ENCODE assay signal across 8 mouse cellular contexts in genomic region chr1:168357680-168358611, GRCm38 (mm10).
DNase-seq lines count a peak whose midpoint lies in the region; ATAC-seq and TF ChIP-seq lines count a peak whose summit lies in the region.

No protein-coding gene starts in this region.

- no peak overlapping the region for H3K9ac ChIP-seq in heart, postnatal 0 days (replicated peaks; ENCODE audit: low read depth, low read length)
- H3K9ac ChIP-seq in hindbrain, embryonic 16.5 days (ENCODE audit: low read depth, low read length) = peak overlapping the region; percentile 38

- H3K9me3 ChIP-seq in heart, postnatal 0 days (replicated peaks; ENCODE audit: control insufficient read depth, low read length) = no peaks in the 10 kb centered on the region
- no peaks in the 10 kb centered on the region for H3K9me3 ChIP-seq in hindbrain, embryonic 16.5 days (ENCODE audit: control insufficient read depth, low read length)

- H3K4me3 ChIP-seq in heart, postnatal 0 days (ENCODE audit: low read depth, low read length) = no peak overlapping the region
- peak overlapping the region; percentile 24; the same call in 1 of the 2 replicates for H3K4me3 ChIP-seq in hindbrain, embryonic 16.5 days (ENCODE audit: low read length)

- no peak overlapping the region for H3K27ac ChIP-seq in heart, postnatal 0 days (ENCODE audit: low read depth)
- H3K27ac ChIP-seq in hindbrain, embryonic 16.5 days (ENCODE audit: low read depth, low read length) = peak overlapping the region; percentile 65

- no peak for DNase-seq in heart, postnatal 0 days (ENCODE audit: low spot score)
- no peak for DNase-seq in heart, postnatal 4 days
- DNase-seq in embryo, embryonic 10.5 days (ENCODE audit: low spot score) = peak; percentile 81
- DNase-seq in neural tube, embryonic 10.5 days (ENCODE audit: extremely low spot score, low spot score) = peak; percentile 58
- DNase-seq in natural killer cell, adult 2 months (ENCODE audit: low spot score in 2 of 2) = no peak

- no peaks in the 10 kb centered on the region for H3K27me3 ChIP-seq in heart, postnatal 0 days (ENCODE audit: control insufficient read depth, insufficient read depth, low read length)
- H3K27me3 ChIP-seq in hindbrain, embryonic 16.5 days (replicated peaks; ENCODE audit: control insufficient read depth, insufficient read depth, low read length) = no peaks in the 10 kb centered on the region

- H3K4me1 ChIP-seq in heart, postnatal 0 days (ENCODE audit: control insufficient read depth, insufficient read depth) = peaks cover 14% of the 10 kb centered on the region; the same call in 1 of the 2 replicates
- peaks cover 47% of the 10 kb centered on the region for H3K4me1 ChIP-seq in hindbrain, embryonic 16.5 days (ENCODE audit: control insufficient read depth, insufficient read depth, low read depth, low read length)

- H3K36me3 ChIP-seq in heart, postnatal 0 days (replicated peaks; ENCODE audit: control insufficient read depth, insufficient read depth, low read length) = no peaks in the 10 kb centered on the region
- no peaks in the 10 kb centered on the region for H3K36me3 ChIP-seq in hindbrain, embryonic 16.5 days (ENCODE audit: control insufficient read depth, insufficient read depth, low read length)

- peak overlapping the region; percentile 19; the same call in 1 of the 2 replicates for H3K4me2 ChIP-seq in heart, postnatal 0 days (ENCODE audit: low read depth, low read length)
- H3K4me2 ChIP-seq in hindbrain, embryonic 16.5 days (ENCODE audit: low read length) = peak overlapping the region; percentile 56

- TF ChIP-seq EP300 in heart, postnatal 0 days (IDR thresholded peaks at IDR 0.05; ENCODE audit: low read depth) = no peak

- WGBS in heart, postnatal 0 days = 46% methylated on average over 26 of the region's 26 CpGs
- 6% methylated on average over 26 of the region's 26 CpGs for WGBS in hindbrain, embryonic 16.5 days

- ATAC-seq in heart, postnatal 0 days (ENCODE audit: insufficient read depth, low read depth) = no peak
- ATAC-seq in hindbrain, embryonic 16.5 days = peak; percentile 67
- no peak for ATAC-seq in inflammation-experienced regulatory T-cells, adult 6 months
- ATAC-seq in granulocyte monocyte progenitor cell, adult 5-6 weeks (replicated peaks; ENCODE audit: poor library complexity, severe bottlenecking) = no peak

- TF ChIP-seq CTCF in heart, postnatal 0 days (IDR thresholded peaks at IDR 0.05; ENCODE audit: low read depth) = no peak

Comparison
In these comparisons a context has a peak if more than half of its experiments do, and no peak if none do; other contexts are left out.
1. DNase-seq: peak in embryo, embryonic 10.5 days (single experiment) and neural tube, embryonic 10.5 days (single experiment); none in heart, postnatal 0 days (single experiment), heart, postnatal 4 days (single experiment) and natural killer cell, adult 2 months (0 of 2).